Mouse (Mus musculus) megakaryocyte progenitor cell, adult 5-6 weeks (primary cell): ENCODE results near the gene Noct. TPM values are rescaled to one million over a fixed set of nuclear protein-coding genes. Genes with fewer than 3 reads are reported as not detected.

Source experiments
- ATAC-seq: replicated peaks from 2 replicates; pipeline ENCODE4 v1.8.0; 2016; ENCODE audit warnings: mild to moderate bottlenecking, moderate TSS enrichment, inconsistent platforms; ENCODE audit not compliant: poor library complexity
- total RNA-seq, 2 experiments: library from RNA; stranded (forward) in 1 of 2; stranded (reverse) in 1 of 2; fragments of 157-497, 149-512 nt in 1 of 2; fragments of 200-1000 nt in 1 of 2; gene quantifications; 2 replicates each; pipeline versions ENCODE4 v1.2.3 to v1.2.4; 2015 to 2017

The Noct gene
- total RNA-seq, 2 experiments from 2014 or later = 6.0 to 20.3 TPM

DNA sequence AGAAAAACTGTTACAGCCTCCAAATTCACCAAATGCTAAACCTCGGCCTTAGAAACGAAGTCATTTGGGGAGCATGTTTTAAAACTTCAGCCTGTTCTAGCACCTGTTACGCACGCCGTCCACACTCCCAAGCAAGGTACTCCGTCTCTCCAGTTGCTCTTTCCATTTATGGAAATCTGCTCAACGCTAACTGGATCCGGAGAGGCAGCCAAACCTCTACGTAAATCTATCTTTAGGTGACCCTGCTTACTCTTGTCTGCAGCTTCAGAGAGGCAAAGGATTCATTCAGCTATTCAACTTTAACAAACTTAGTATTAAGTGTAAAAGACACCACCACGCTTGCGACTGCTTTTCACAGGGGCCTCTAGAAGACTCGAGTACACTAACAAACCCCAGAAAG, 44.2 kb downstream of the Noct start:
- ATAC-seq = no peak

DNA sequence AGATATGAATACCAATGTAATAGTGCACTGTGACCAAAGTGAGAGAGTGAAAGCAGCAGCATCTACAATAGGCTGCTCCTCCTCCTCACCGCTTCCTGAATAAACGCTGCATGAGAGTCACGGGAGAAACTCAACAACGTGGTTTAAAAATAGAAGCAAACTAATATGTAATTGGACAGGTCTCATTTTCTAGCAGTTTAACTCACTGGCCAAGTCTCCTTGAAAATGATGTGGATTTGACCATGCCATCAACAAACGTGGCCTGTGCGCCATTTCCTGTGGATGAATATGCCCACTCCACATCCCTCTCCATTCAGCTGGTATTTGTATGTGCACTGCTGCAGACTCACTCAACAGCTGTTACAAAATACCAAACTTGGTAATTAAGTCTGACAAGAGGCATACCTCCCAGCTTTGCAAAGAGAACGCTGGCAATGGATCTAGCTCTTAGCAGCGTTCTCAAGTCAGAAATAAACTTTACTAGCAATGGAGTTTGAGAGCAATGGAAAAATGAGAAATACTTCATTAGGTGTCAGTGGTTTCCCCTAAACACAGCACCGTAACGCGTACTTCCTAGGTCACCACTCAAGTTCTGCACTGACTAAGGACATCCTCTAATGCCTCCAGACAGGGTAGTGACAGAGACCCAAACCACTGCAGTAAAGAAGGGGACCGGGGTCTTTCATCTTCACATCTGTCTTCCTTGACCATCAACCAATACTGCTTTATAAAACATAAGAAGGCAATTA, 46.0 kb downstream of the Noct start:
- peak; percentile 69 for ATAC-seq

GRCm38 (mm10) chr3:51275956-51276398, 51.7 kb downstream of the Noct start:
- ATAC-seq = peak; percentile 89

DNA sequence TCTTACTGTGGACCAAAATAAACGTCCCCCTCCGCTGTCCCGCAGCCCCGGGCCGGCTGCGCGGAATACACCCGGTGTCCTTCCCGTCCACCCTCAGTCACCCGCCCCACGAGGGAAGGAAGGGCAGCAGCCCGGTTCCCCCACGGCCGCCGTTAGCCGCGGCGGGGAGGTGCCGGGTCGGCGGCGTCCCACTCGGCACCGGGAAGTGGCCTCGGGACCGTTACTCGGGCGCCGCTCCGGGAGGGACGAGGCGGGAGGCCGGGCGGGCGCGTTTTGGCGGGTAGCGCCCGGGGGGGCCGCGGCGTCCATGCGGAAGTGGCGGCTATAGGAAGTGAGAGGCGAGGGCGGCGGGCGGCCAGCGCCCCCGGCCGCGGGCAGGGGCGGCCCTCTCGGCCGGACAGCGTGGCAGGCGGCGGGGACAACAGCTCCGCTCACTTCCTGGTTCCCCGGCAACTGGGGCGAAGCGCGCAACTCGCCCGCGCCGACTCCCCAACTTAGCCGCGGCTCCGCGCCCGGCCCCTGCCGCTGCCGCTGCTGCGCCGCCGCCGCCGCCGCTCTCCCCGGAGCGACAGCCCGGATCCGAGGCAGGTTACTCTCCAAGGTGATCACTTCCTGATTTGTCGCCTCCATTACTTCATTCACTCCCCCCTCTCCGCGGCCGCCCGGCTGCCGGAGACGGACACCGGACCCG, 52.3 kb downstream of the Noct start:
- peak; percentile 14 for ATAC-seq

DNA sequence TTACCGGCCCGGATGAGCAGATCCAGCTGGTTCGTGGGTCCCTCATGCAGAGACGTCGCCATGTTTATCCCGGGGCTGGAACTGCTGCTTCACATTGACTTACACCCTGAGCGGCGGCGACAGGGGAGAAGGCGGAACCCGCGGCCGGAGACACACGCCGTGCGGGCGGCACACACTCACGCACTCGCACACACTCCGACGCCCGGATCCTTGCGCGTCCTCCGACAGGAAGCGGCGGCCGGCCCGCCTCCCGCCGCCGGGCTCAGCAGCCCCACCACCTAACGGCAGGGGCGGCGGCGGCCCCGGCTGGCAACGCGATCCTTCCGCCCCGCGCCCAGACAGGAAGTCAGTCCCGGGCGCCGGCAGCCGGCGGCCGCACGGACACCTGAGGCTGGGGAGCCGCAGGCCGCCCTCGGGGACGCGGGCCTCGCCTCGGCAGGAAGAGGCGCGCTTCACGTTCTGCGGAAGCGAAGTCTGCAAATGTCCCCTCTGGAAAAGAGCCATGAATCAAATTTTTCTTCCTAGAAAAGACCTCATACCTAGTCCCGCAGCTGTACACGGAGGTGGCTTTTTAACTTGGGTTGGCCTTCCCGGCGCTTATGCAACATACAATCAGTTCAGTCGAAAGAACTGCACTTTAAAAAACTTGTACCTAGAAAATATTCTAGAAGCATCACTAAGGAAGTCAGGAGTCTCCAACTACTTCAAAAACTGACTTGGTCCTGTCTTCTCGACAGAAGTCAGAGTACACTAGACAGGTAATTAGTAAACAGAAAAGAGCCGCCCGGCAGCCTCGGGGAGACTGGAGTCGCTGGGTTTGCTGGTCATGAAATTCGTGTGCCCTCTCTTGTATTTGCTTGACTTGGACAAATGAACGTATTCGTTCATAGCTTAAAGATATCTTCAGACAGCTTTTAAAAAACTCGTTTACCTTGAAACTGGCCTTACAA, 53.2 kb downstream of the Noct start:
- ATAC-seq = peak; percentile 65

DNA sequence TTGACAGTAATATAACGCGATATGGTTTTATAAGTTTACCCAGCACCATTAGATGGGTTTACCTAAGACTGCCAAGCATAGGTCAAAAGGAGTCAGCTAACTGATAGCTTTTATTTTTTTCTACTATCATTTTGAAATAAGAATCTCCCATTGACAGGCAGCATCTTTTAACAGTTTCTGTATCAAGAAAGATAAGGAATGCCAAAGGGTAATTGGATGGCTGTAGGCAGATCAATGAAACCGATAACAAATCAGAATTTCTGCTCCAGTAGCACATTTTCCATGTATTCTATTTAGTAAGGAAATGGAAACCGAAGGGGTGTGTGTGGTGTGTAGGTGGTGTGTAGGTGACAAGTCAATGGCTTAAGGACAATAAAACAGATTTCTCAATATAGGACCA, 54.2 kb downstream of the Noct start:
- no peak for ATAC-seq

GRCm38 (mm10) chr3:51281727-51282126, 57.5 kb downstream of the Noct start:
- no peak for ATAC-seq

DNA sequence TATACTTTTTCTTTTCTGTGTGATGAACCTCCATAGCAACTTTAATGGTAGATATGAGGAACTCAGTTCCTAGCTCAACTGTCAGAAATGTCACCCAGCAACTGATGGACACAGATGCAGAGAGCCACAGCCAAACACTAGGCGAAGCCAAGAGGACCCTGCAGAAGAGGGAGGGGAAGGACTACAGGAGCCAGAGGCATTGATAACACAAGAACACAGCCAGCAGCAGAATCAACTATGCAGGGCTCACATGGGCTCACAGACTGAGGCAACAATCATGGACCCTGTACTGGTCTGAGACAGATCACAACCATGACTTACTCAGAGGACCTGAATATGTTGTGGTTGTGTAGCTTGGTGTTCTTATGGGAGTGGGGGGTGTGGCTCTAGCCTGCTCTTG, 60.1 kb downstream of the Noct start:
- no peak for ATAC-seq

DNA sequence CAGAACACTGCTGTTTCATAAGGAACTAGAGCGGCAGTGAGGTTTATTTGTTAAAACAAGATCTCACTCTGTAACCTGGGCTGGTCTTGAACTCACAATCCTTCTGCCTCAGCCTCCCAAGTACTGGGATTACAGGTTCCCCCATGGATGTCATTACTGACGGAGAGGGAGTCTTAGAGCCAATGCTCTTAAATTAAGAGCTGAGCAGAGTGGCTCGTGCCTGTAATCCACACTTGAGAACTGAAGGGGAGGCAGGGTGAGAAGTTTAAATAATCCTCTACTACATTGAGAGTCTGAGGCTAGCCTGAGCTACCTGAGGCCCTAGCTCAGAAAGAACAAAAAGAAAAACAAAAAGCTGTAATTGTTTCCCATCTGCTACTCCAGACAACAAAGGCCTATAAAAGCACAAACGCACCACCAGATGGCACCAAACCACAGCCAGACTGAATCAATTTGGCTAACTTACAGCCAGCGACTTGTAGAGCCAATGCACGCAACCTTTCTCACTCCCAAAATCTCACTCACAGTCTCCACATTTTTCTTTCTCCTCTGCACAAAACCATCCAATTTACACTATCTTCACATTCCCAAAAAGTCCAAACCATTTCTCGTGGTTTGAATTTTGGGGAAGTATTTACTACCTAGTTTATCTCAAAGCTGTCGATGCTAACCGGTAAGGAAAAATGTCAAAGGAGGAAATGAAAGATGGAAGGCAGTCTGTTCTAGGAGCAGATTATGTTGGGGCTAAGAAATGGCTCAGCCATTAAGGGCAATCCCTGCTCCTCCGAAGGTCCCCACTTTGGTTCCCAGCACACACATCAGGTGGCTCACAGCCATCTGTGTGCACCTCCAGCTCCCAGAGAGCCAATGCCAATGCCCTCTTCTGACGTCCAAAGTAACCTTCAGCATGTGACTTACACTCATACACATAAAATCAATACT, 64.9 kb downstream of the Noct start:
- peak; percentile 92 for ATAC-seq

GRCm38 (mm10) chr3:51294251-51294650, 70.0 kb downstream of the Noct start:
- ATAC-seq = no peak

DNA sequence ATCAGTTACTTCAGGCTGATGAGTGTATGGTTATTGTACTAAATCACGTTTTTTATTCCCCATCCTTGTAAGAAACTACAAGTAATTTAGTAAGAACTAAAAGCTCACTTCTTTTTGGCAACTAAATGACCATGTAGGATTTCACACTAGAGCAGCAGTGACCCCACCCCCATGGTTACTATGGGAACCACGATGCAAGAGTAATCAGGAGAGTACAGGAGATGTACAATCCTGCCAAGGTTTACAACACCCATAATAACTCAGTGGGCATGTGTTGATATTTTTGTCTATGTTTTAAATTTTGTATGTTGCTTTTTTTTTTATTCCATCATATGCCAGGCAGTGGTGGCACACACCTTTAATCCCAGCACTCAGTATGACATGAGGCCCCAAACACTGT, 71.0 kb downstream of the Noct start:
- ATAC-seq = peak; percentile 81

DNA sequence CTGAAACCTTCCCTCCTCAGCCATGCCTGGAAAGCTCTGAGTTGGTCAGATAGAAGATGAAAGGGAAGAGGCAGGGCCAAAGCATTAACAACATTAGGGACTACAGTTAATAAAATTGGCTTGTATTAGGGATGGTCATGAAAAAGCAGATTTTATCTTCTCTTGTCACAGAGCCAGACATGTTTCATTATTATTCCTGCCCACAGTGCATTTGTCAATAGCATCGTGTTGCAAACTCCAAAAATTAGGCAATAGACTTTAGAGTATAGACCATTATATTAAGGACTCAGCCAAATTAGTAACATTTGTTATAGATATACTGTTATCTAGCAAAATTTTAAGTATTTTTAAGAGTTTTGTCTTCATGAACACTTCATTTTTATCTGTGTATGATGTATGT, 72.5 kb downstream of the Noct start:
- peak; percentile 63 for ATAC-seq

Other genes with a start within 250 kb of the Noct start
- 40.3 and 43.1 TPM in 2 replicates for gene Elf2, start 116.2 kb downstream of the Noct start, total RNA-seq (2015)
- 96.0 and 124 TPM in 2 replicates for gene Elf2, start 116.2 kb downstream of the Noct start, total RNA-seq (2017)
- not detected in 2 replicates for gene Mgarp, start 172.3 kb downstream of the Noct start, total RNA-seq (2015)
- gene Mgarp, start 172.3 kb downstream of the Noct start, total RNA-seq (2017) = not detected in 2 replicates
- 175 and 219 TPM in 2 replicates for gene Ndufc1, start 184.5 kb downstream of the Noct start, total RNA-seq (2015)
- 84.9 and 94.9 TPM in 2 replicates for gene Ndufc1, start 184.5 kb downstream of the Noct start, total RNA-seq (2017)
- gene Naa15, start 190.7 kb downstream of the Noct start, total RNA-seq (2015) = 126 and 131 TPM in 2 replicates
- gene Naa15, start 190.7 kb downstream of the Noct start, total RNA-seq (2017) = 69.8 and 118 TPM in 2 replicates